Mouse (Mus musculus) CH12.LX (cell line): ENCODE results near the gene Ap5z1.

Source experiments
- CTCF ChIP-seq, 2 experiments: IDR thresholded peaks in 1 of 2; conservative IDR thresholded peaks in 1 of 2; 2 replicates each; pipeline ENCODE4 v1.5.1; 2011 to 2012; ENCODE audit warnings: low read depth in 2 of 2, low read length in 2 of 2, improper control_type of control experiment in 1 of 2, inconsistent platforms in 1 of 2, mild to moderate bottlenecking in 1 of 2, moderate library complexity in 1 of 2
- MAX ChIP-seq: IDR thresholded peaks from 2 replicates; pipeline ENCODE4 v1.6.1; 2011; ENCODE audit warnings: low read length, improper control_type of control experiment
- POLR2A ChIP-seq: IDR thresholded peaks from 2 replicates; pipeline ENCODE4 v1.6.1; 2011; ENCODE audit warnings: low read depth, mild to moderate bottlenecking, improper control_type of control experiment, low read length
- POLR2AphosphoS2 ChIP-seq: IDR thresholded peaks from 2 replicates; pipeline ENCODE4 v1.6.1; 2011; ENCODE audit warnings: low read depth, low read length, improper control_type of control experiment
- ZMIZ1 ChIP-seq: IDR thresholded peaks from 2 replicates; pipeline ENCODE4 v1.6.1; 2012; ENCODE audit warnings: low read depth, mild to moderate bottlenecking, inconsistent platforms, low read length, improper control_type of control experiment

GRCm38 (mm10) chr5:142462641-142462948 is 1.1 kb upstream of the Ap5z1 start:
- TF ChIP-seq MAX (no peak), POLR2A (no peak), CTCF (conservative IDR thresholded peaks at IDR 0.05 in 1 of 2, IDR thresholded peaks at IDR 0.05 in 1 of 2; ENCODE audit: low read depth in 2 of 2, low read length in 2 of 2) (no peak), POLR2AphosphoS2 (no peak), ZMIZ1 (no peak)
